Mouse (Mus musculus): ENCODE measurements around the gene Ube2q1.

Ube2q1 gene

DNA sequence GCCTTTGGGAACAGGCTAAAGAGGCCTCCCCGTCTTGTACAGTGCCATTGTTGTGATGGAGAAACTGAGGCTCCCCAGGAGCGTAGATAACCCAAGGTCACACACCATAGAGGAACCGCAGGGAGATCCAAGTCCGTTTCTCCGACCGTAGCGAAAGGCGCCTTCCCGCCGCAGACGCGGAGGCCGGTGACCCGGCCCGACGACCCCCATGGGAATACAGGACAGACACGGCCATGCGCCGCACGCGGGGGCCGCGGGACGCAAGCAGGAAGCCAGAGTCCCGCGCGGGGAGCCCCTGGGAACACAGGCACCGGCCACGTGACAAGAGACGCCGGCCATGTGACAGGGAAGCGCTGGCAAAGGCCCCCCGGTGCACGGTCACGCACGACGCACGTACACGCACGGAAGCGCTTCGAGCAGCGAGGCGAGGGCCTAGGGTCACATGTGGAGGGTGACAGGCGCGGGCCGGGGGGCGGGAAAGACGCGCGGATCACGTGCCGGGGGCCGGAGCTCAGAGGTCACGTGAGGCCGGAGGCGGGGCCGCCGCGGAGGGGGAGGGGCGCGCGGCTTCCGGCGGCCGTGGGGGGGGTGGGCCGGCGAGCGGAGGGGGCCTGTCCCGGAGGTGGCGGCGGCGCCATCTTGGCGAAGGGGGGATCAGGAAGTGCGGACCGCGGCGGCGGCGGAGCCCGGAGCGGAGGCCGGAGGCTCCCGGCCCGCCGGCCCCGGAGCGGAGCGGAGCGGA lies at the start of gene Ube2q1:
Gene Ube2q1, plus strand, starts transcription at position 649 of the 742 bp plus-strand sequence.
- DNase-seq (ENCODE audit: low spot score), result peak; percentile 94

- no peak for DNase-seq (ENCODE audit: low spot score)
Measured at GRCm38 (mm10) chr3:89727028-89727427, 46.4 kb upstream of the Ube2q1 start.

GRCm38 (mm10) chr3:89728848-89729247 lies 44.6 kb upstream of the Ube2q1 start:
- no peak for DNase-seq (ENCODE audit: low spot score)

DNA sequence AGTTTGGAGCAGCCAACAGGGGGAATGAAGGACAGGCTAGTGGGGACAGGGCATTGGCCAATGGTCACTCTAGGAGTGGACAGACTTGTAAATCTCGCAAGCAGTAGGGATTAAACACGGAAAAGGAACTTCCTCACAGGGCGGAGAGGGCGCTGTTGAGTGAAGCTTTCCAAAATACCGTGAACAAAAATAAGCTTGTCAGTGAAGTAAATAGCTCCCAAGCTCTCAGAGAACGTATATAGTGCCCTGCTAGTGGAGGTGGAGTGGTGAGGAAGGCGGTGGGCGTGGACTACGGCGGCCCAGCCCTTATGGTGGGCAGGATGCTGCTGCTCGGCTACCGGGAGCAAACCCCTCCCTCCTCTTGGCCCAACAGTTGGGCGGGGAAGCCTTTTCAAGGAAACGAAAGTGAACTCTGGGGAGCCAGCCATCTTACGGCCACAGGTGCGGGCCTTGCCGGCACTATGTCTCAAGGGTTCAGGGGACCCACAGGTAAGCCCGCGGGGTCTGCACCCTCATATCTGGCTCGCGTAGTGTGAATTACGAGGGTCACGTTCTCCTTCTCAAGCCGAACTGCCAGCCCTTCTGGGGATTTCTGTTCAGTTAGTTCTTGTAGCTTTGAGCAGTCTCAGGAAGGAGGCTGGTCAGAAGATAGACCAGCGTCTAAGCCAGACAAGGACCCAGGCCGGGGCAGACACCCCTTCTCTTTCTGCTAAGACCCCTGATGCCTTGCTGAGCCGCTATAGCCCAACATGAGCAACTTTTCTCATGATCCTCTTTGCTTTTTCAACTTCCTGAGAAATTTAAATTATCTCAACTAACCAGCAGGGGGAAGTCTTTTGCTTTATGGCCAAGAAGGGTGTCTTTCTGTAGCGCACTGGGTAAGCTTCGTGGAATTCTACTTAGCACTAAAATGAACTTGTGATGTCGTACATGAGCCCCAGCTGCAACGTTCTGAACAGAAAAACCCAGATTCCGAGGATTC lies 42.8 kb upstream of the Ube2q1 start:
- peak; percentile 90 for DNase-seq (ENCODE audit: low spot score)

- DNase-seq (ENCODE audit: low spot score), result no peak
Measured at GRCm38 (mm10) chr3:89732091-89732490, 41.3 kb upstream of the Ube2q1 start.

DNA sequence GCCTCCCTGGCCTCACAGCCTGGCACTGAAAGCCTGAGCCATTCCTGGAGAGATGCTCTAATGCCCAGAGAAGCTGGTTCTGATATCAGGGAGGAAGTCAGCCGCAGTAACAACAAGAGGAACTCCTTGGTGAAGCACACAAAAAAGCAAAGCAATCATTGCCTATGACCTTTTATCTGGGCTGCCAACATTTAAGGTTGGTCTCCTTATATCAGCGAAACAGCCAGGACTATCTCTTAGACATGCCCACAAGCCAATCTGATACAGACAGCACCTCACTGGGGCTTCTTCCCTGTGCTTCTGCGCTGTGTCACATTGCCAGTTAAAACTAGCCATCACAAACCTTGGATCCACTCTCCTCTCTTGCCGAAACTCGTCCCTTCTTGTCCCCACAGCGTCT lies 34.9 kb upstream of the Ube2q1 start:
- DNase-seq (ENCODE audit: low spot score), result no peak

- no peak for DNase-seq (ENCODE audit: low spot score)
Measured at GRCm38 (mm10) chr3:89752307-89752706, 21.1 kb upstream of the Ube2q1 start.

GRCm38 (mm10) chr3:89755283-89755682 lies 18.1 kb upstream of the Ube2q1 start:
- DNase-seq (ENCODE audit: low spot score), result no peak

DNA sequence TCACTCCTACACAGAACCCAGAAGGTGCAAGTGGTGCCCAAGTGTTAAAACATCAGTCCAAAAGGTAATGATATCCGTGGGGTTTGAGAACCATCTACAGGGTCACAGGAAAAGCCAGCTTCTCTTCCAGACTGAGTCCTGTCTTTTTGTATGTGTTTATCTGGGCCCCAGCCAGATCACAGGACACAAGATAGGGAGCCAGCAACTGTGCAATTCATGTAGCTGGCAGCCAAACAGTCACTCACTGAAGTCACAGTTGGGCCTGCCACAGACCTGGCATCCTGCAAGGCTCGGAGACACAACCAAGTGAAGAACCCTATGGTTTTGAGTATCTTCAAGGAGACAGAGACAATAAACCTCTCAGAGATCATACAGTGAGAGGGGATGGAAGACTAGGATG lies 15.6 kb upstream of the Ube2q1 start:
- no peak for DNase-seq (ENCODE audit: low spot score)

GRCm38 (mm10) chr3:89759786-89760185 lies 13.6 kb upstream of the Ube2q1 start:
- DNase-seq (ENCODE audit: low spot score), result no peak

GRCm38 (mm10) chr3:89764119-89764724 lies 9.2 kb upstream of the Ube2q1 start, which contains the start of gene Chrnb2:
Gene Chrnb2, minus strand, starts transcription at chr3:89764632.
- DNase-seq (ENCODE audit: low spot score), result peak; percentile 72

DNA sequence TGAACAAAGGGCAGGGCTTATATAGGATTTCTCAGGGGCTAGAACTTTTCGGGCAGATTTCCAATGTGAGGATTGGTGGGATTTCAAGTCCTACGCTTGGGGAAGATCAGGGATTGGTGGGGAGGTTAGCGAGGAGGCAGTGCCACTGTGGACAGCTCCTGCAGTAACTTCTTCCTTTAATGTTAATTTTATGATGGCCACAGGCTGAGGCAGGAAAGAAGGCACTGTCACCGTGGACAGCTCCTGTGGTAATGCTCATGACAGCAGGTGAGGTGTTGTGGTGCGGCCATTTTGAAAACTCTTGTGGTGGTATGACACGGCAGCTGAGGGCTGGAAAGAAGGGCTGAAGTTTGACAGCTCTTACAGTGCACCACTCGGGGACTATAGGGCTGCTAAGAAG lies 3.8 kb upstream of the Ube2q1 start:
- DNase-seq (ENCODE audit: low spot score), result no peak

DNA sequence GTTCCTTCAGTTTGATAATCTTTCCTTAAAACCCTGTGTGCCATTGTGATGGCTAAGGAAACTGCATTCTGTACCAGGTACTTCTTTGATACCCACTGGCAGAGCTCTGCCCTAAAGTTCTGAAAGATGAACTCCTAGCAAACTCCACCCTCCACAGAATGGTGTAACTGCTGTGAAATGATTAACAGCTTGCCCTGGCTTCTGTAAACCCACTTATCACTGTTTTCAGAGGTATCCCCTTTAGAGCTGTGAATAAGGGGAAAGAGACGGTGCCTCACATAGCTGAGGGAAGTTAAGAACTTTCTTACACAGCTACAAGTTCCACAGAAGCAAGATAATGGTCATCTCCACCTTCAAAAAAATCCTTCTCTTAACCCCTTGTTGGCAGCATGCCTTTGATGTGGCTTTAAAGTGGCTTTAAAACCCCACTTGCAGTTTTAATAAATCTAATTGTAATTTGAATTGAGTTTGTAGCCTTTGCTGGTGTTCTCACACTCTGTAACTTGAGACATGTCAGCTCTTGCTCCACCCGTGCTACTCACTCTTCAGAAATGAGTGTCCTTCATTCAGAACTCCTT lies 2.9 kb upstream of the Ube2q1 start:
- DNase-seq (ENCODE audit: low spot score), result no peak

DNA sequence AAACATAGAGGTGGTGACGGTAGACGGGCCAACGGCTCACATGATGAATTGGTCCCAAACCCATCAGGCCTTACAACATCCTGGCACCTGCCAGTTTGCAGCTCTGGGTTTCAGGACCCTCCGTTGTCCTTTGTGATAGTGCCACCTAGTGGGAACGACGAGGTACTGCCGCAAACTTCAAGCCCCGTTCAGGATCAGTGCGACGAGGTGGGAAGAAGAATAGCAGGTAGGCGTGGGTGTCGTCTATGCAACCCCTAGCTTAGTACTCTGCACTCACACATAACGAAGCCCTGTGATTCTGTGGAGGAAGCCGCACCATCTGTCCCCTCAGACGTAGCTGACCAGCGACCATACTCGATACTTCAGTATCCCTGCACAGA lies 838 bp upstream of the Ube2q1 start:
- peak; percentile 80 for DNase-seq (ENCODE audit: low spot score)

DNA sequence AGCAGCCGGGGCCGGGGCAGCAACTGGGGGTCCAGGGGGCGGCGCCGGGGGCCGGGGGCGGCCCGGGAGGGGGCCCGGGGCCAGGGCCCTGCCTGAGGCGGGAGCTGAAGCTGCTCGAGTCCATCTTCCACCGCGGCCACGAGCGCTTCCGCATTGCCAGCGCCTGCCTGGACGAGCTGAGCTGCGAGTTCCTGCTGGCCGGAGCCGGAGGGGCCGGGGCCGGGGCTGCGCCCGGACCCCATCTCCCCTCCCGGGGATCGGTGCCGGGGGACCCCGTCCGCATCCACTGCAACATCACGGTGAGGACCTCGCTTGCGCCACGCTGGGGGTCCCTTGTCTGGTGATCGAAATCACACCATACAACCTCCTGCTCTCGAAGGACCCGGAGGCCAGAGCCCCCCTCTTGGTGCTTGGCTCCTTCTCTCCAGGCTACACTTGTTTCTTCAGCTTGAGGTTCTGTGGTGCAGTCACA lies 360 bp downstream of the Ube2q1 start:
- peak; percentile 60 for DNase-seq (ENCODE audit: low spot score)

DNA sequence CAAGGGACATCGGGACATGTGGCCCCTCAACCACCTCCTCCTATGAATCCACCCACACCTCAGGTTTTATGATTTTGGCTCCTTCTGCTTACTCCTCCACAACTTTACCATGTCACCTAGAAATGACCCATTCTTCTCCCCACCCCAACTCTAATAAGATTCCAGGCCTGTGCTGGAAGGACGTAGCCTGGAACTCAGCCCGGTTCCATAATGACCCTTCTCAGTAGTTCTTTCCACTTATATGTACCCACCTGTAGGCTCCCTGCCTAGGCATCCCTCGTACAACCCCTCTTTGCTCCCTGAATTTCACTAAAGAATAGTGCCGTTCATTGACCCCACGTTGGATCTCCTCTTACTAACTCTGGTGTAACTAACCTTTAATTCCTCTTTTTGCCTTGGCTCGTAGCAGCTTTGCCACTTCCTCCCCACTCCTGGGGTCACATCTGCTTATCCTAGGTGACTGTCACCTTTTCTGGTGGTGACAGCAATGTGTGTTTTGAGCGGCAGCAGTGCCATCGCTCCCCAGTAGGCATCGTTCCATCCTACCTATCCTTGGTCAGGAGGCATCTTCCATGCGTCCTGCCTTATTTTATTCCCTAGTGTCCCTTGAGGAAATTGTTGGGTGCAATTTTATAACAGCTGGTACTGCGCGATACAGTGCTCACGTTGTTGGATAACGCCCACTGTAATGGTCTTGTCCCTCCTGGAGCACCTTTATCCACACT lies 982 bp downstream of the Ube2q1 start:
- DNase-seq (ENCODE audit: low spot score), result no peak

GRCm38 (mm10) chr3:89776001-89776400 lies 2.6 kb downstream of the Ube2q1 start:
- no peak for DNase-seq (ENCODE audit: low spot score)

DNA sequence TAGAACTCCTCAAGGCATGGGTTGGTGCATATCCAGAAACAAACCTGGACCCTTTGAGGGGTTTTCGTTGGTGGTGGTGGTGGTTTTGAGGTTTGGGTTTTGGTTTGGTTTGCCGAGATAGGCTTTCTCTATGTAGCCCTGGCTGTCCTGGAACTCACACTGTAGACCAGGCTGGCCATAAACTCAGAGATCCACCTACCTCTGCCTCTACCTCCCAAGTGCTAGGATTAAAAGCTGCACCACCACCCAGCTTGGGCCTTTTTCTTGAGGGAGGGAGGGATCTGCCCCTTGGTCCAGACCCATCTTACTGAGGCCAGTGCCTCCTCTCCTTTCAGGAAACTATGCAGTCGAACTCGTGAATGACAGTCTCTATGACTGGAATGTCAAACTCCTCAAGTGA lies 6.7 kb downstream of the Ube2q1 start:
- DNase-seq (ENCODE audit: low spot score), result no peak

DNA sequence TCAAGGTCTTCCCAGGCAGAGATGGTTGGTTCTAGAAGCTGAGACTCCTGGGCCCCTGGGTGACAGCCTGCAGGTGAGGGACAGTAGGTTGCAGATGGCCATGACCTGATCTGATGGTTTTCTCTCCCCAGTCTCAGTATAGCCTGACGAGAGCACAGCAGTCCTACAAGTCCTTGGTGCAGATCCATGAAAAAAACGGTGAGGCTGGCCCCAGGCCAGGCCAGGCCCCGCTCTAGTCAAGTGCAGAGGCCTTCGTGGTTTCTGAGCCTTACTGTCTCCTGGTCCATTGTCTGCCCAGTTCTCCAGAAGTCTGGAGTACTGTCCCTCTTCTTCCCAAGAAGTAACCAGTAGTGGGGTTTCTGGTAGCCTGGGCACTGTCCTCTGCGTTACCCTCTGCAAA lies 8.2 kb downstream of the Ube2q1 start:
- no peak for DNase-seq (ENCODE audit: low spot score)

- no peak for DNase-seq (ENCODE audit: low spot score)
Measured at GRCm38 (mm10) chr3:89784991-89785753, 11.8 kb downstream of the Ube2q1 start.

DNA sequence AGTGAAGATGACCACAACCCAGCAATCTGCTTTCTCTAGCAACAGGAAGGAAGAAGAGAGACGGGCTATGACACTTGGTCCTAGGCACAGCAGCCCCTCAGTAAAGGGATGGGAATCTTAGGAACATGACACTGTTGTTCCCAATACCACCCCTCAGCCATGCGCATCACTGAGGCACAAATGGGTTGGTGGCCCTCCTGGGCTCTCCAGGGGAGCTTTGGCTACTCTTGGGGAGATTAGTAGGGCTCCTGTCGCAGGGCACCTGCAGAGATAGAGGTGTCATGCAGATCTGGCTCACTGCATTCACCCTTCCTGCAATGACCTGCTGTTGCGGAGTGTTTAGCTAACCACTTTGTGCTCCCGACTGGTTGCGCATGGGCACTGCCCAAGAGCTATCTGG lies 12.9 kb downstream of the Ube2q1 start:
- no peak for DNase-seq (ENCODE audit: low spot score)
